ENCODE assay signal across 8 mouse cellular contexts in genomic region chr2:31245051-31245450, GRCm38 (mm10). TPM values are rescaled to one million over a fixed set of nuclear protein-coding genes. Genes with fewer than 3 reads are reported as not detected.
DNase-seq lines count a peak whose midpoint lies in the region; ATAC-seq and TF ChIP-seq lines count a peak whose summit lies in the region.

No protein-coding gene starts in this region.

- no peaks in the 10 kb centered on the region for H3K9me3 ChIP-seq in neural tube, embryonic 11.5 days (ENCODE audit: control insufficient read depth, low read length)
- no peaks in the 10 kb centered on the region for H3K9me3 ChIP-seq in limb, embryonic 14.5 days (ENCODE audit: control insufficient read depth, low read length)
- no peaks in the 10 kb centered on the region for H3K9me3 ChIP-seq in stomach, embryonic 16.5 days (replicated peaks; ENCODE audit: control insufficient read depth, low read length)

- TF ChIP-seq POLR2A in limb, embryonic 14.5 days (IDR thresholded peaks at IDR 0.05; ENCODE audit: borderline replicate concordance, extremely low read depth, insufficient read depth, insufficient read length) = no peak

- H3K9ac ChIP-seq in neural tube, embryonic 11.5 days (ENCODE audit: low read length) = peak overlapping the region; percentile 97
- peak overlapping the region; percentile 90 for H3K9ac ChIP-seq in limb, embryonic 14.5 days (ENCODE audit: low read depth, low read length, severe bottlenecking)
- H3K9ac ChIP-seq in stomach, embryonic 16.5 days (ENCODE audit: low read length) = peak overlapping the region; percentile 89

- peak overlapping the region; percentile 86 for H3K4me3 ChIP-seq in neural tube, embryonic 11.5 days (ENCODE audit: low read depth, low read length)
- H3K4me3 ChIP-seq in limb, embryonic 14.5 days (replicated peaks; ENCODE audit: low read length) = peak overlapping the region; percentile 89
- H3K4me3 ChIP-seq in stomach, embryonic 16.5 days (replicated peaks; ENCODE audit: low read length) = peak overlapping the region; percentile 82

- peaks cover 16% of the 10 kb centered on the region for H3K4me1 ChIP-seq in neural tube, embryonic 11.5 days (ENCODE audit: control insufficient read depth, insufficient read depth, low read length)
- peaks cover 19% of the 10 kb centered on the region for H3K4me1 ChIP-seq in limb, embryonic 14.5 days (ENCODE audit: control insufficient read depth, insufficient read depth, low read length)
- peaks cover 19% of the 10 kb centered on the region for H3K4me1 ChIP-seq in stomach, embryonic 16.5 days (ENCODE audit: control insufficient read depth, insufficient read depth, low read length)

- 0 out of 2 replicates have a peak, but pooled peaks have one; percentile 6 for ATAC-seq in cerebellum, adult (ENCODE audit: insufficient number of reproducible peaks, low FRiP score, low TSS enrichment)
- no peak for ATAC-seq in neural tube, embryonic 11.5 days (ENCODE audit: insufficient read depth, low FRiP score, low TSS enrichment)
- ATAC-seq in limb, embryonic 14.5 days (ENCODE audit: low FRiP score, low read depth) = no peak; the same call in 1 of the 2 replicates
- ATAC-seq in stomach, embryonic 16.5 days (ENCODE audit: insufficient read depth, low FRiP score) = no peak

- no peak for DNase-seq in cerebellum, postnatal 36 days
- no peak for DNase-seq in neural tube, embryonic 11.5 days (ENCODE audit: low spot score)
- DNase-seq in neural tube, embryonic 10.5 days (ENCODE audit: extremely low spot score, low spot score) = no peak
- DNase-seq in limb, embryonic 14.5 days (ENCODE audit: low spot score) = no peak
- DNase-seq in thymus, adult 18-20 months = no peak
- DNase-seq in spleen, postnatal 14 days (ENCODE audit: low spot score in 2 of 2) = no peak

- no peaks in the 10 kb centered on the region; the same call in 1 of the 2 replicates for H3K36me3 ChIP-seq in neural tube, embryonic 11.5 days (ENCODE audit: control insufficient read depth, insufficient read depth, low read length)
- H3K36me3 ChIP-seq in limb, embryonic 14.5 days (ENCODE audit: control insufficient read depth, insufficient read depth, low read length) = no peaks in the 10 kb centered on the region; the same call in 1 of the 2 replicates
- H3K36me3 ChIP-seq in stomach, embryonic 16.5 days (ENCODE audit: control insufficient read depth, insufficient read depth, low read length) = no peaks in the 10 kb centered on the region

- 0 out of 2 replicates have a peak overlapping the region, but pooled peaks have one; percentile 14 for H3K27ac ChIP-seq in neural tube, embryonic 11.5 days (ENCODE audit: low read depth, low read length)
- H3K27ac ChIP-seq in limb, embryonic 14.5 days (replicated peaks; ENCODE audit: low read depth, low read length) = peak overlapping the region; percentile 65; the same call in 1 of the 2 replicates
- no peak overlapping the region for H3K27ac ChIP-seq in stomach, embryonic 16.5 days (ENCODE audit: low read length)

- peak overlapping the region; percentile 89 for H3K4me2 ChIP-seq in neural tube, embryonic 11.5 days (ENCODE audit: low read depth)
- peak overlapping the region; percentile 91 for H3K4me2 ChIP-seq in limb, embryonic 14.5 days (replicated peaks; ENCODE audit: low read depth, low read length, severe bottlenecking)
- peak overlapping the region; percentile 96 for H3K4me2 ChIP-seq in stomach, embryonic 16.5 days (ENCODE audit: low read depth, low read length)

- 18% methylated on average over 5 of the region's 5 CpGs for WGBS in neural tube, embryonic 11.5 days
- WGBS in limb, embryonic 14.5 days = 17% methylated on average over 5 of the region's 5 CpGs
- WGBS in stomach, embryonic 16.5 days = 17% methylated on average over 5 of the region's 5 CpGs

- H3K27me3 ChIP-seq in neural tube, embryonic 11.5 days (ENCODE audit: control insufficient read depth, insufficient read depth, low read length) = peaks cover 7% of the 10 kb centered on the region; the same call in 1 of the 2 replicates
- no peaks in the 10 kb centered on the region for H3K27me3 ChIP-seq in limb, embryonic 14.5 days (ENCODE audit: control insufficient read depth, insufficient read depth, low read length)
- peaks cover 7% of the 10 kb centered on the region; the same call in 1 of the 2 replicates for H3K27me3 ChIP-seq in stomach, embryonic 16.5 days (ENCODE audit: control insufficient read depth, insufficient read depth, low read length)

RNA-seq across cellular contexts. Expression of gene Ncs1, which starts 0.6 kb away (rescaled TPM):
- polyA plus RNA-seq in neural tube, embryonic 11.5 days (2014; fragmentation: Nextera tagmentation; extraction: Ambion mirVana) = 84.4 and 95.5 TPM in 2 replicates
- polyA plus RNA-seq in limb, embryonic 14.5 days (2012; rRNA removed) = 20.5 and 27.3 TPM in 2 replicates
- 45.1 and 46.2 TPM in 2 replicates for polyA plus RNA-seq in limb, embryonic 14.5 days (2014; fragmentation: Nextera tagmentation; extraction: Ambion mirVana)
- polyA plus RNA-seq in stomach, embryonic 16.5 days (2015; fragmentation: Nextera tagmentation; extraction: Ambion mirVana) = 21.3 and 22.2 TPM in 2 replicates
